Mouse (Mus musculus): ENCODE results near the gene Tssc4. TPM values are rescaled to one million over a fixed set of nuclear protein-coding genes. Genes with fewer than 3 reads are reported as not detected.

Tssc4 gene
- polyA plus RNA-seq, 1 experiment from 2014 or later: 59.8 TPM

Other genes starting within 250 kb of the Tssc4 start
- 2.8 and 4.7 TPM in 2 replicates for gene Th, start 138.1 kb upstream of the Tssc4 start, polyA plus RNA-seq (2014; fragmentation: Nextera tagmentation; extraction: Ambion mirVana)
- 0.56 and 0.94 TPM in 2 replicates for gene Ascl2, start 100.0 kb upstream of the Tssc4 start, polyA plus RNA-seq (2014; fragmentation: Nextera tagmentation; extraction: Ambion mirVana)
- 4.0 and 4.8 TPM in 2 replicates for gene Tspan32, start 64.2 kb upstream of the Tssc4 start, polyA plus RNA-seq (2014; fragmentation: Nextera tagmentation; extraction: Ambion mirVana)
- gene Cd81, start 16.5 kb upstream of the Tssc4 start, polyA plus RNA-seq (2014; fragmentation: Nextera tagmentation; extraction: Ambion mirVana): 286 and 304 TPM in 2 replicates
- 0.84 and 1.1 TPM in 2 replicates for gene Trpm5, start 25.4 kb downstream of the Tssc4 start, polyA plus RNA-seq (2014; fragmentation: Nextera tagmentation; extraction: Ambion mirVana)
- gene Kcnq1, start 37.1 kb downstream of the Tssc4 start, polyA plus RNA-seq (2014; fragmentation: Nextera tagmentation; extraction: Ambion mirVana): 0.81 and 1.5 TPM in 2 replicates

All from embryonic facial prominence, embryonic 11.5 days (tissue).